Mouse (Mus musculus) left cerebral cortex, adult 2 months (tissue): ENCODE results near the gene Tspan4. TPM values are rescaled to one million over a fixed set of nuclear protein-coding genes. Genes with fewer than 3 reads are reported as not detected.

ENCODE experiments used
- DNase-seq, 2 experiments: peaks; one replicate each; pipeline ENCODE4 v3.0.0; 2021 to 2022; ENCODE audit warnings: low spot score in 2 of 2, mixed read lengths in 1 of 2; ENCODE audit errors: extremely low spot score in 1 of 2
- H3K27ac ChIP-seq: fragments of 200-600 bp; 2 replicates; pipeline ENCODE4 v1.8.1; 2022
- H3K4me3 ChIP-seq: fragments of 200-600 bp; 2 replicates; pipeline ENCODE4 v1.8.1; 2022
- CTCF ChIP-seq: fragments of 200-600 bp; IDR thresholded peaks from 2 replicates; pipeline ENCODE4 v1.8.1; 2022; ENCODE audit warnings: antibody characterized with exemption, mild to moderate bottlenecking, moderate library complexity
- intact Hi-C: fragments of 180-260 bp; cut with DNase I; formaldehyde crosslinking; loops from one replicate; pipeline ENCODE4 v1.15.1; 2025
- total RNA-seq, 2 experiments: library from RNA; stranded (reverse); gene quantifications; 2 replicates each; pipeline ENCODE4 v1.2.3; 2021

The Tspan4 gene
- total RNA-seq, 2 experiments from 2014 or later: 13.7 to 14.4 TPM

GRCm38 (mm10) chr7:141502556-141502905, 27.5 kb downstream of the Tspan4 start:
- Histone ChIP-seq H3K4me3 (no peak overlapping the region), H3K27ac (no peak overlapping the region)
- intact Hi-C loops: no loop called here
- no peak for DNase-seq
- TF ChIP-seq CTCF: no peak

DNA sequence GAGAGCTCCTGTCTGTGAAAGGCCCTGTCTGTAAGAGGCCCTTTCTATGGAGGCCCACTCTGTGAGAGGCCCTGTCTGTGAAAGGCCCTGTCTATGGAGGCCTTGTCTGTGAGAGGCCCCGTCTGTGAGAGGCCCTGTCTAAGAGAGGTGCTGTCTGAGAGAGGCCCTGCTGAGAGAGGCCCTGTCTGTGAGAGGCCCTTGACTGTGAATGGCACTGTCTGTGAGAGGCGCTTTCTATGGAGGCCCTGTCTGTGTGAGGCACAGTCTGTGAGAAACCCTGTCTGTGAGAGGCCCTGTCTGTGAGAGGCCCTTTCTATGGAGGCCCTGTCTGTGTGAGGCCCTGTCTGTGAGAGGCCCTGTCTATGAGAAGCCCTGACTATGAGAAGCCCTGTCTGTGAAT, 31.2 kb downstream of the Tspan4 start:
- no peak for DNase-seq
- H3K27ac ChIP-seq: no peak overlapping the region
- H3K4me3 ChIP-seq: no peak overlapping the region
- TF ChIP-seq CTCF: no peak
- intact Hi-C loops: no loop called here

DNA sequence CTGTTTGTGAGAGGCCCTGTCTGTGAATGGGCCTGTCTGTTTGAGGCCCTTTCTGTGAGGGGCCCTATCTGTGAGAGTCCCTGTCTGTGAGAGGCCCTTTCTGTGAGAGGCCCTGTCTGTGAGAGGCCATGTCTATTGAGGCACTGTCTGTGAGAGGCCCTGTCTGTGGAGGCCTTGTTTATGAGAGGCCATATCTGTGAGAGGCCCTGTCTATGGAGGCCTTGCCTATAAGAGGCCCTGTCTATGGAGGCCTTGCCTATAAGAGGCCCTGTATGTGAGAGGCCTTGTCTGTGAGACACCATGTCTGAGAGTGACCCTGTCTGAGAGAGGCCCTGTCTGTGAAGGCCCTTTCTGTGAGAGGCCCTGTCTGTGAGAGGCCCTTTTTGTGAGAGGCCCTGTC, 33.1 kb downstream of the Tspan4 start:
- Histone ChIP-seq H3K27ac (no peak overlapping the region), H3K4me3 (no peak overlapping the region)
- no peak for DNase-seq
- no peak for TF ChIP-seq CTCF
- intact Hi-C loops: no loop called here

DNA sequence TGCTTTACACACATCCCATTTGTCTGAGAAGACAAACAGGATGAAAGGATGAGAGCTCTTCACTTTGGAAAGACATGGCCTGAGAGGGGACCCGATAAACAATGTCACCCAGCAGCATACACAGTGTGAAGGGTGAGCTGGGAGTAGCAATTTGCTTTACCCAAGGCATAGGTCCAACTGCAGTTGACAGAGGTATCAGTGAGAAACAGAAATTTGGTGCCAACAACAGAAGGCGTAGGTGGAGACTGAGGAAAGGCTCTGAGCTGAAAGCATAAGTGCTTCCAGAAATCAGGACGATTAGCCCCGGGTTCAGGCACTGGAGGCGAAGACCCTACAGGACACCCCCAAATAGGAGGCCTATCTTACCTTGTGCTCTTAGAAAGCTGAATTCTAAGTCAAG, 35.2 kb downstream of the Tspan4 start:
- intact Hi-C loops: no loop called here
- Histone ChIP-seq H3K27ac (no peak overlapping the region), H3K4me3 (no peak overlapping the region)
- DNase-seq: no peak
- no peak for TF ChIP-seq CTCF

DNA sequence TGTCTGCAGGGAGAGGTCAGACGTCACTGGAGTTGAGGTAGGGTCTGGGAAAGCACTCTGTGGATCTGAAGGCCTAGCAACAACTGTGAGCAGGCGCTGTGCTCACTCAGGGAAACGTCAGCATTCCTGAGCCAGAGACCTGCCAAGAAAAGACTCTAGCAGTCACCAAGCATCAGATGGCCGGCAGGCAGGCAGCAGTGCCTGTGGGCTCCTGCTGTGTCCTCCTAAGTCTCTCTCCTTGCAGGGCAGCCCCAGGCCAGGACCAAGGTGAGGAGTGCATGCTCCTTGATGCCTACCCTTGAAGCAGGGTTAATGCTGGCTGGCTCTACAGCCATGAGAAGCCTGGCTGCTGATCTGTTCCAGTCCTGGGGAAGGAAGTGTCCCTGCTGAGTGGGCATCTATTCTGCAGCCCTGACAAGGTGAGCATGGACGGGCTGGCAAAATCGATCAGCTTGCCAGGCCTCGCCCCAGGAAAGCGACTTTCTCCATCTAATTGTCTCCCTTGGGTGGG, 35.7 kb downstream of the Tspan4 start:
- TF ChIP-seq CTCF: no peak
- Histone ChIP-seq H3K4me3 (no peak overlapping the region), H3K27ac (no peak overlapping the region)
- DNase-seq: no peak
- intact Hi-C loops: no loop called here

DNA sequence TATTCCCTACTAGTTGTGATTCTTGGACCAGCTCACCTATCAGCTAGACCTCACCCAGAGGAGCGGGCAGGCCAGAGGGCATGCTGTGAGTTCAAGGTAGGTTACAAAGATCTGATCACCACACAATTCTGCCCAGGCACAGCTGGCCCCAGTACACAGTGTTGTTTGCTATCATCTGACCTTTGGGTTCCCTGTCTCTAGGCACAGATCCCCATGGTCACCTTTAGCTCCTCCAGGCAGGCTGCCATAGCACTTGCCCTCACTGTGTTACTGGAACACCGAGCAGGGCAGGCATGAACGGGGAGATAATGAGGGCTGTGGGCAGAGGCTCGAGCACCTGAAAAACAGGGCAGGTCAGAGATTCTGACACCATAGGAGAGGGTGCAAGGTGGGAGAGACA, 42.6 kb downstream of the Tspan4 start:
- DNase-seq: no peak
- no peak for TF ChIP-seq CTCF
- no peak overlapping the region for H3K27ac ChIP-seq
- no peak overlapping the region for H3K4me3 ChIP-seq
- intact Hi-C loops: no loop called here

GRCm38 (mm10) chr7:141518296-141518695, 43.3 kb downstream of the Tspan4 start:
- no peak overlapping the region for H3K27ac ChIP-seq
- DNase-seq: no peak
- no peak overlapping the region for H3K4me3 ChIP-seq
- TF ChIP-seq CTCF: no peak
- intact Hi-C loops: no loop called here

DNA sequence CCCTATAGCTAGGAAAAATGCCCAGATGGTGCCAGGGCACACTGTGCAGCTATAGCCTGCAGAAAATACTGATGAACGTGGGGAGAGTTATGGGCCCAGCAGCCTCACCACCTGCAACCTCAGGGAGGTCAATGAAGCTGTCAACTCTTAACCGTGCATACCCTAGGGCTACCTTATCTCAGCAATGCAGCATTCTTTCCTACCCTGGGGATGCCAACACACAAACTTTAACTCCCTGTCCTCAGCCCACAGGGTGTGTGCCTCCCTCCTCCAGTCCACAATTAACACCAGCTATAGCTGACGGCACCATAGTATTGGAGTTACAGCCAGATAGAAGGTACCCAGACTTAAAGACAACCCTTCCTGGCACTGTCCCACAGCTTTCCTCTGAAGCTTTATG, 43.9 kb downstream of the Tspan4 start:
- intact Hi-C loops: no loop called here
- Histone ChIP-seq H3K27ac (no peak overlapping the region), H3K4me3 (no peak overlapping the region)
- no peak for DNase-seq
- TF ChIP-seq CTCF: no peak

DNA sequence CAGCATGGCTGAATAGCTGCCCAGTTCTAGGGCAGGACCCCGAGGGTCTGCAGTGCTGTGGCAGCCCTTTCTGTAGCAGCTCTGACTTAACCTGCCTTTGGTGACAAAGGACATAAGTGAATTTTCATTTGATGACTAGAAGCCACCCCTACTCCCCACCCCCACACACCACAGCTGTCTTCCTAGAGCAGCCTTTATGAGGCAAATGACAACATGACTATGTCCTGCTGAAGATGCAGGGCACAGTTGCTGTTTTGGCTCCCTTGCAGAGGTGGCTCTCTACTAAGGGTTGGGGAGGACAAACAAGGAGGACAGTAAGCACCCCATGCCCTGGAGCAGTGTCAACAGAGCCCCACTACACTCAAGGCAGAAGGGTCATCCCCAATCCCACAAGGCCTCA, 44.8 kb downstream of the Tspan4 start:
- no peak overlapping the region for H3K4me3 ChIP-seq
- intact Hi-C loops: no loop called here
- TF ChIP-seq CTCF: no peak
- H3K27ac ChIP-seq: no peak overlapping the region
- no peak for DNase-seq

GRCm38 (mm10) chr7:141523007-141523406, 48.0 kb downstream of the Tspan4 start:
- TF ChIP-seq CTCF: no peak
- no peak for DNase-seq
- intact Hi-C loops: no loop called here

GRCm38 (mm10) chr7:141524271-141524670, 49.2 kb downstream of the Tspan4 start:
- intact Hi-C loops: loop anchor here (2.0 kb wide), 1 partner anchor 143 kb away; no protein-coding TSS in a partner anchor

More at GRCm38 (mm10) chr7:141523007-141523406, 48.0 kb downstream of the Tspan4 start:
- H3K27ac ChIP-seq: no peak overlapping the region
- no peak overlapping the region for H3K4me3 ChIP-seq

GRCm38 (mm10) chr7:141524760-141525579, 49.9 kb downstream of the Tspan4 start:
- intact Hi-C loops: loop anchor here (1.0 to 2.0 kb wide), 3 partner anchors 45 to 142 kb away; no protein-coding TSS in a partner anchor
- TF ChIP-seq CTCF: peak; percentile 92
- no peak overlapping the region for H3K27ac ChIP-seq
- peak; percentile 69 to 76 for DNase-seq
- no peak overlapping the region for H3K4me3 ChIP-seq

More at GRCm38 (mm10) chr7:141524271-141524670, 49.2 kb downstream of the Tspan4 start:
- no peak for DNase-seq
- H3K4me3 ChIP-seq: no peak overlapping the region
- no peak for TF ChIP-seq CTCF
- H3K27ac ChIP-seq: no peak overlapping the region

GRCm38 (mm10) chr7:141525580-141525925, 50.5 kb downstream of the Tspan4 start:
- no peak overlapping the region for H3K27ac ChIP-seq
- intact Hi-C loops: loop anchor here (1.0 to 2.0 kb wide), 3 partner anchors 45 to 141 kb away; no protein-coding TSS in a partner anchor

More at GRCm38 (mm10) chr7:141525580-141525925, 50.5 kb downstream of the Tspan4 start:
- no peak overlapping the region for H3K4me3 ChIP-seq
- TF ChIP-seq CTCF: no peak
- no peak for DNase-seq
